Comparison of ENCODE assay signal across 8 mouse cellular contexts in genomic region chr4:44013391-44014070, GRCm38 (mm10). TPM values are rescaled to one million over a fixed set of nuclear protein-coding genes. Genes with fewer than 3 reads are reported as not detected.
DNase-seq lines count a peak whose midpoint lies in the region; ATAC-seq lines count a peak whose summit lies in the region.

No protein-coding gene starts in this region.

- no peak for ATAC-seq in kidney, embryonic 15.5 days (replicated peaks; ENCODE audit: low FRiP score)
- no peak for ATAC-seq in hindbrain, embryonic 12.5 days (ENCODE audit: low FRiP score)
- no peak for ATAC-seq in midbrain, embryonic 13.5 days

- H3K4me3 ChIP-seq in kidney, embryonic 15.5 days (replicated peaks) = peak overlapping the region; percentile 90
- peak overlapping the region; percentile 98 for H3K4me3 ChIP-seq in hindbrain, embryonic 12.5 days
- H3K4me3 ChIP-seq in midbrain, embryonic 13.5 days (replicated peaks) = peak overlapping the region; percentile 76

- H3K4me1 ChIP-seq in kidney, embryonic 15.5 days = peaks cover 49% of the 10 kb centered on the region
- peaks cover 15% of the 10 kb centered on the region for H3K4me1 ChIP-seq in hindbrain, embryonic 12.5 days
- peaks cover 37% of the 10 kb centered on the region for H3K4me1 ChIP-seq in midbrain, embryonic 13.5 days (replicated peaks)

- no peaks in the 10 kb centered on the region for H3K27me3 ChIP-seq in kidney, embryonic 15.5 days
- H3K27me3 ChIP-seq in hindbrain, embryonic 12.5 days = no peaks in the 10 kb centered on the region
- H3K27me3 ChIP-seq in midbrain, embryonic 13.5 days = 0 out of 2 replicates have a peak, but pooled peaks cover 2% of the 10 kb centered on the region

- peaks cover 7% of the 10 kb centered on the region; the same call in 1 of the 2 replicates for H3K36me3 ChIP-seq in kidney, embryonic 15.5 days
- H3K36me3 ChIP-seq in hindbrain, embryonic 12.5 days = peaks cover 2% of the 10 kb centered on the region
- H3K36me3 ChIP-seq in midbrain, embryonic 13.5 days = no peaks in the 10 kb centered on the region

- peak overlapping the region; percentile 87 for H3K4me2 ChIP-seq in kidney, embryonic 15.5 days
- peak overlapping the region; percentile 99 for H3K4me2 ChIP-seq in hindbrain, embryonic 12.5 days (replicated peaks)
- peak overlapping the region; percentile 99 for H3K4me2 ChIP-seq in midbrain, embryonic 13.5 days (replicated peaks)

- H3K9ac ChIP-seq in kidney, embryonic 15.5 days = peak overlapping the region; percentile 87
- peak overlapping the region; percentile 93 for H3K9ac ChIP-seq in hindbrain, embryonic 12.5 days
- H3K9ac ChIP-seq in midbrain, embryonic 13.5 days (replicated peaks) = peak overlapping the region; percentile 90

- H3K9me3 ChIP-seq in kidney, embryonic 15.5 days (replicated peaks) = no peaks in the 10 kb centered on the region
- H3K9me3 ChIP-seq in hindbrain, embryonic 12.5 days (replicated peaks) = no peaks in the 10 kb centered on the region
- no peaks in the 10 kb centered on the region for H3K9me3 ChIP-seq in midbrain, embryonic 13.5 days

- DNase-seq in kidney, postnatal 14 days = no peak
- DNase-seq in adipocyte (ENCODE audit: low spot score) = peak; percentile 30
- DNase-seq in cerebellum, postnatal 36 days = no peak
- DNase-seq in embryo, embryonic 11 days = no peak
- no peak for DNase-seq in layer of hippocampus, postnatal 25 days (ENCODE audit: extremely low spot score in 1 of 2, low spot score in 1 of 2)

- H3K27ac ChIP-seq in kidney, embryonic 15.5 days = peak overlapping the region; percentile 78; the same call in 1 of the 2 replicates
- H3K27ac ChIP-seq in hindbrain, embryonic 12.5 days = no peak overlapping the region
- no peak overlapping the region for H3K27ac ChIP-seq in midbrain, embryonic 13.5 days

- 23% methylated on average over 11 of the region's 11 CpGs for WGBS in kidney, embryonic 15.5 days
- WGBS in hindbrain, embryonic 12.5 days = 30% methylated on average over 11 of the region's 11 CpGs
- WGBS in midbrain, embryonic 13.5 days = 32% methylated on average over 11 of the region's 11 CpGs

RNA-seq across cellular contexts. Expression of gene Clta, which starts 9.3 kb away (rescaled TPM):
- polyA plus RNA-seq in kidney, embryonic 15.5 days (2015; fragmentation: Nextera tagmentation; extraction: Ambion mirVana) = 231 and 236 TPM in 2 replicates
- 266 and 282 TPM in 2 replicates for polyA plus RNA-seq in hindbrain, embryonic 12.5 days (2016; fragmentation: Nextera tagmentation; extraction: Ambion mirVana)
- polyA plus RNA-seq in midbrain, embryonic 13.5 days (2015; fragmentation: Nextera tagmentation; extraction: Ambion mirVana) = 275 TPM in 2 replicates
- total RNA-seq in layer of hippocampus, postnatal 25 days (2021) = 100 to 1,000 TPM; 273 to 308 TPM

RNA-seq across cellular contexts. Expression of gene Ccin, which starts 30.2 kb away (rescaled TPM):
- not detected in 2 replicates for polyA plus RNA-seq in kidney, embryonic 15.5 days (2015; fragmentation: Nextera tagmentation; extraction: Ambion mirVana)
- not detected in 2 replicates for polyA plus RNA-seq in hindbrain, embryonic 12.5 days (2016; fragmentation: Nextera tagmentation; extraction: Ambion mirVana)
- not detected in 2 replicates for polyA plus RNA-seq in midbrain, embryonic 13.5 days (2015; fragmentation: Nextera tagmentation; extraction: Ambion mirVana)
- not detected for total RNA-seq in layer of hippocampus, postnatal 25 days (2021)

RNA-seq across cellular contexts. Expression of gene Glipr2, which starts 56.3 kb away (rescaled TPM):
- 71.7 and 73.9 TPM in 2 replicates for polyA plus RNA-seq in kidney, embryonic 15.5 days (2015; fragmentation: Nextera tagmentation; extraction: Ambion mirVana)
- polyA plus RNA-seq in hindbrain, embryonic 12.5 days (2016; fragmentation: Nextera tagmentation; extraction: Ambion mirVana) = 94.2 and 104 TPM in 2 replicates
- 33.7 and 35.3 TPM in 2 replicates for polyA plus RNA-seq in midbrain, embryonic 13.5 days (2015; fragmentation: Nextera tagmentation; extraction: Ambion mirVana)
- 1 to 10 TPM; 2.2 to 3.1 TPM for total RNA-seq in layer of hippocampus, postnatal 25 days (2021)
